Comparison of ENCODE assay signal across 25 mouse cellular contexts in the genomic region with DNA sequence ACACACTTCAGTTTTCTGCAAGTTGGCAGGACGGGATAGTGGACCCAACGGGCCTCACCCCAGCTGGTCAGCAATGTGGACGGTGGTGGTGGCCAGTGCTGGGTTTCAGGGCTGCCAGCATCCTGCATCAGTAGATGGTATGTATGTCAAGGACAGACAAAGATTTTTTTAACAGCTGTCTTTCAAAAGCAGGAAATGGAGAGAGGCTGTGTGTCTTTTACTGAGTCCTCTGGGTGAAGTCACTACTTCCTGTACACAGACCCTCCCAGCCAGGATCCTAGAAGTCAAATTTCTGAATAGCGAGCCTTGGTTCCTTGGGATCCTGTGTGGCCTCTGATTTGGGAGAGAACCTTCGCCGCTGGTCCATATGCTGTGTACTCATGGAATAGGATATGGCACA.
DNase-seq lines count a peak whose midpoint lies in the region; ATAC-seq and TF ChIP-seq lines count a peak whose summit lies in the region.
"Had no signal": no experiment of that assay in that cellular context is flagged by ENCODE, and none has a peak within 500 bp of the region (broad histone marks: within the 10 kb centered on the region; RNA-seq: fewer than 3 reads in every experiment).

No protein-coding gene starts in this region.

- no peak overlapping the region for H3K4me2 ChIP-seq in heart, postnatal 0 days (ENCODE audit: low read depth, low read length)
- H3K4me2 ChIP-seq in heart, embryonic 12.5 days: no peak overlapping the region
- no peak overlapping the region for H3K4me2 ChIP-seq in lung, postnatal 0 days (replicated peaks; ENCODE audit: low read depth, low read length)
- no peak overlapping the region for H3K4me2 ChIP-seq in stomach, postnatal 0 days (replicated peaks; ENCODE audit: low read depth)
- H3K4me2 ChIP-seq: heart, embryonic 11.5 days; hindbrain, embryonic 12.5 days; liver, embryonic 12.5 days; neural tube, embryonic 13.5 days had no signal

- no peak for TF ChIP-seq CTCF in heart, postnatal 0 days (IDR thresholded peaks at IDR 0.05; ENCODE audit: low read depth)
- no peak for TF ChIP-seq CTCF in lung, postnatal 0 days (IDR thresholded peaks at IDR 0.05)
- TF ChIP-seq CTCF in stomach, postnatal 0 days (IDR thresholded peaks at IDR 0.05; ENCODE audit: low read depth): no peak

- no peaks in the 10 kb centered on the region for H3K9me3 ChIP-seq in heart, postnatal 0 days (replicated peaks; ENCODE audit: control insufficient read depth, low read length)
- no peaks in the 10 kb centered on the region for H3K9me3 ChIP-seq in heart, embryonic 12.5 days (replicated peaks)
- H3K9me3 ChIP-seq in lung, postnatal 0 days (ENCODE audit: low read length): no peaks in the 10 kb centered on the region
- no peaks in the 10 kb centered on the region for H3K9me3 ChIP-seq in limb, embryonic 10.5 days (replicated peaks)
- no peaks in the 10 kb centered on the region for H3K9me3 ChIP-seq in stomach, postnatal 0 days (ENCODE audit: control insufficient read depth, low read length)
- H3K9me3 ChIP-seq: hindbrain, embryonic 12.5 days; liver, embryonic 12.5 days; neural tube, embryonic 13.5 days had no signal

- peak overlapping the region; percentile 19 for H3K27ac ChIP-seq in heart, postnatal 0 days (ENCODE audit: low read depth)
- no peak overlapping the region for H3K27ac ChIP-seq in heart, embryonic 12.5 days (ENCODE audit: poor library complexity, severe bottlenecking)
- peak overlapping the region; percentile 47; the same call in 1 of the 2 replicates for H3K27ac ChIP-seq in lung, postnatal 0 days (ENCODE audit: low read length)
- H3K27ac ChIP-seq in limb, embryonic 10.5 days: peak overlapping the region; percentile 50; the same call in 1 of the 2 replicates
- peak overlapping the region; percentile 35; the same call in 1 of the 2 replicates for H3K27ac ChIP-seq in stomach, postnatal 0 days (replicated peaks)
- H3K27ac ChIP-seq: gastrocnemius, adult 2 months; hindbrain, embryonic 12.5 days; kidney, postnatal 0 days; liver, embryonic 12.5 days; macrophage; neural tube, embryonic 13.5 days had no signal

- no peak overlapping the region for H3K9ac ChIP-seq in heart, postnatal 0 days (replicated peaks; ENCODE audit: low read depth, low read length)
- no peak overlapping the region for H3K9ac ChIP-seq in heart, embryonic 12.5 days
- H3K9ac ChIP-seq in lung, postnatal 0 days (replicated peaks; ENCODE audit: low read depth): no peak overlapping the region
- no peak overlapping the region for H3K9ac ChIP-seq in stomach, postnatal 0 days (ENCODE audit: low read length)
- H3K9ac ChIP-seq: hindbrain, embryonic 12.5 days; liver, embryonic 12.5 days; neural tube, embryonic 13.5 days had no signal

- ATAC-seq in heart, postnatal 0 days (ENCODE audit: insufficient read depth, low read depth): peak; percentile 31
- no peak for ATAC-seq in heart, embryonic 12.5 days (ENCODE audit: insufficient number of reproducible peaks, low FRiP score)
- ATAC-seq in lung, postnatal 0 days: peak; percentile 49
- ATAC-seq in stomach, postnatal 0 days (ENCODE audit: low FRiP score, low TSS enrichment): no peak
- ATAC-seq: forebrain, embryonic 14.5 days; liver, embryonic 12.5 days; midbrain, embryonic 16.5 days; Patski had no signal

- 60% methylated on average over 6 of the region's 6 CpGs for WGBS in heart, postnatal 0 days
- 62% methylated on average over 6 of the region's 6 CpGs for WGBS in heart, embryonic 12.5 days
- 58% methylated on average over 6 of the region's 6 CpGs for WGBS in lung, postnatal 0 days
- WGBS in limb, embryonic 10.5 days: 87% methylated on average over 6 of the region's 6 CpGs
- WGBS in stomach, postnatal 0 days: 73% methylated on average over 6 of the region's 6 CpGs

- no peak for TF ChIP-seq EP300 in heart, postnatal 0 days (IDR thresholded peaks at IDR 0.05; ENCODE audit: low read depth)
- peak; percentile 70 for TF ChIP-seq EP300 in lung, postnatal 0 days (IDR thresholded peaks at IDR 0.05)
- no peak for TF ChIP-seq EP300 in stomach, postnatal 0 days (optimal IDR thresholded peaks at IDR 0.05)

- H3K4me1 ChIP-seq in heart, postnatal 0 days (ENCODE audit: control insufficient read depth, insufficient read depth): peaks cover 29% of the 10 kb centered on the region; the same call in 1 of the 2 replicates
- peaks cover 32% of the 10 kb centered on the region for H3K4me1 ChIP-seq in heart, embryonic 12.5 days (replicated peaks)
- peaks cover 17% of the 10 kb centered on the region for H3K4me1 ChIP-seq in lung, postnatal 0 days (ENCODE audit: insufficient read depth, low read depth, low read length)
- peaks cover 45% of the 10 kb centered on the region for H3K4me1 ChIP-seq in limb, embryonic 10.5 days
- peaks cover 8% of the 10 kb centered on the region; the same call in 1 of the 2 replicates for H3K4me1 ChIP-seq in stomach, postnatal 0 days (replicated peaks; ENCODE audit: control insufficient read depth, insufficient read depth)

- H3K27me3 ChIP-seq in heart, postnatal 0 days (ENCODE audit: control insufficient read depth, insufficient read depth, low read length): no peaks in the 10 kb centered on the region
- peaks cover 14% of the 10 kb centered on the region; the same call in 1 of the 2 replicates for H3K27me3 ChIP-seq in heart, embryonic 12.5 days (replicated peaks)
- H3K27me3 ChIP-seq in lung, postnatal 0 days (replicated peaks; ENCODE audit: insufficient read depth, low read length): no peaks in the 10 kb centered on the region
- H3K27me3 ChIP-seq in limb, embryonic 10.5 days (ENCODE audit: low read depth, poor library complexity, severe bottlenecking): no peaks in the 10 kb centered on the region
- H3K27me3 ChIP-seq in stomach, postnatal 0 days (ENCODE audit: control insufficient read depth, insufficient read depth, low read length): no peaks in the 10 kb centered on the region
- H3K27me3 ChIP-seq: hindbrain, embryonic 12.5 days; liver, embryonic 12.5 days; Patski had no signal

- no peak for DNase-seq in heart, postnatal 0 days (ENCODE audit: low spot score)
- DNase-seq in lung, postnatal 0 days (ENCODE audit: low spot score): peak; percentile 60
- DNase-seq in lung, postnatal 4 days: no peak
- no peak for DNase-seq in limb, embryonic 10.5 days (ENCODE audit: low spot score)
- no peak for DNase-seq in stomach, postnatal 0 days (ENCODE audit: low spot score)
- no peak for DNase-seq in spleen, postnatal 14 days (ENCODE audit: low spot score in 2 of 2)
- DNase-seq: B cell, adult 2 months; cerebellum, adult 11-12 months; cerebellum, postnatal 10 days; gastrocnemius, adult 2 months; kidney, adult 18-20 months; left cerebral cortex, postnatal 4 days; retina, postnatal 1 day had no signal

- no peak overlapping the region for H3K4me3 ChIP-seq in heart, postnatal 0 days (ENCODE audit: low read depth, low read length)
- no peak overlapping the region for H3K4me3 ChIP-seq in heart, embryonic 12.5 days
- H3K4me3 ChIP-seq in lung, postnatal 0 days (ENCODE audit: low read depth, low read length): no peak overlapping the region
- no peak overlapping the region for H3K4me3 ChIP-seq in limb, embryonic 10.5 days
- no peak overlapping the region for H3K4me3 ChIP-seq in stomach, postnatal 0 days (ENCODE audit: low read depth, low read length)
- H3K4me3 ChIP-seq: gastrocnemius, adult 2 months; hindbrain, embryonic 12.5 days; liver, embryonic 12.5 days; myocyte; neural tube, embryonic 13.5 days had no signal

- H3K36me3 ChIP-seq in heart, postnatal 0 days (replicated peaks; ENCODE audit: control insufficient read depth, insufficient read depth, low read length): no peaks in the 10 kb centered on the region
- H3K36me3 ChIP-seq in heart, embryonic 12.5 days: no peaks in the 10 kb centered on the region
- no peaks in the 10 kb centered on the region for H3K36me3 ChIP-seq in lung, postnatal 0 days (ENCODE audit: insufficient read depth, low read length)
- H3K36me3 ChIP-seq in limb, embryonic 10.5 days: no peaks in the 10 kb centered on the region
- no peaks in the 10 kb centered on the region for H3K36me3 ChIP-seq in stomach, postnatal 0 days (ENCODE audit: control insufficient read depth, insufficient read depth, low read length)
- H3K36me3 ChIP-seq: G1E; hindbrain, embryonic 12.5 days; liver, embryonic 12.5 days; neural tube, embryonic 13.5 days had no signal

Comparison
In these comparisons a context has a peak if more than half of its experiments do, and no peak if none do; other contexts are left out.
1. ATAC-seq: peak in heart, postnatal 0 days (single experiment) and lung, postnatal 0 days (single experiment); none in heart, embryonic 12.5 days (single experiment) and stomach, postnatal 0 days (single experiment).